Mouse (Mus musculus): ENCODE results near the gene Shpk. TPM values are rescaled to one million over a fixed set of nuclear protein-coding genes. Genes with fewer than 3 reads are reported as not detected.

The Shpk gene
- 8.2 and 9.1 TPM in 2 replicates for polyA plus RNA-seq (2012; ENCODE audit: insufficient read depth, insufficient read length, missing spikeins)

DNA sequence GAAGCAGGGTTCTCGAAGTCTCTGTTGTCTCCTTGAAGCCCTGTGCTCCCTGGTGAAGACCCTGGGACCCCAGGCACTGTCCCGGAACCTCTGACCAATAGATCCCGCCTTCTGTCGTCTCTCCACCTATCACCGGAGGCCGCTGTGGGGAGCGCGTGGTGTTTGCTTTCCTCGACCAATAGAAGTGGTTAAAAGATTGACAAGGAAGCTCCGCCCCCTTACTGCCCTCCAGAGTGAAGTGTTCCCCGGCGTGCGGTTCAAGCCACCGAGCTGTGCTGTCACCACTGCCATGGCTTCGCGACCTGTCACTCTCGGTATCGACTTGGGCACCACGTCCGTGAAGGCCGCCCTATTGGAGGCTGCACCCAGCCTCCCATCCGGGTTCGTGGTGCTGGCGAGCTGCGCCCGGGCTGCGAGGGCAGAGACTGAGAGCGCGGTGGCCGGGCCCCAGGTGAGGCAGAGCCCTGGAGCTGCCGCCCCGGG is at the start of gene Shpk:
Gene Shpk (plus strand): TSS at position 231 of the 483 bp plus-strand sequence.
- H3K4me3 ChIP-seq (ENCODE audit: insufficient read depth, low read depth, low read length), result peak within 1 kb of the TSS; percentile 88
- H3K4me1 ChIP-seq (ENCODE audit: control insufficient read depth, insufficient read depth, insufficient read length, low read length), result peaks cover 5% of the 10 kb centered on the region; the same call in 1 of the 2 replicates
- peak within 1 kb of the TSS; percentile 83 for H3K27ac ChIP-seq (replicated peaks; ENCODE audit: low read depth, low read length)

GRCm38 (mm10) chr11:73155071-73155470 is 44.2 kb upstream of the Shpk start:
- no peak overlapping the region for H3K27ac ChIP-seq (replicated peaks; ENCODE audit: low read depth, low read length)
- no peak overlapping the region for H3K4me3 ChIP-seq (ENCODE audit: insufficient read depth, low read depth, low read length)
- H3K4me1 ChIP-seq (ENCODE audit: control insufficient read depth, insufficient read depth, insufficient read length, low read length), result peaks cover 3% of the 10 kb centered on the region; the same call in 1 of the 2 replicates

DNA sequence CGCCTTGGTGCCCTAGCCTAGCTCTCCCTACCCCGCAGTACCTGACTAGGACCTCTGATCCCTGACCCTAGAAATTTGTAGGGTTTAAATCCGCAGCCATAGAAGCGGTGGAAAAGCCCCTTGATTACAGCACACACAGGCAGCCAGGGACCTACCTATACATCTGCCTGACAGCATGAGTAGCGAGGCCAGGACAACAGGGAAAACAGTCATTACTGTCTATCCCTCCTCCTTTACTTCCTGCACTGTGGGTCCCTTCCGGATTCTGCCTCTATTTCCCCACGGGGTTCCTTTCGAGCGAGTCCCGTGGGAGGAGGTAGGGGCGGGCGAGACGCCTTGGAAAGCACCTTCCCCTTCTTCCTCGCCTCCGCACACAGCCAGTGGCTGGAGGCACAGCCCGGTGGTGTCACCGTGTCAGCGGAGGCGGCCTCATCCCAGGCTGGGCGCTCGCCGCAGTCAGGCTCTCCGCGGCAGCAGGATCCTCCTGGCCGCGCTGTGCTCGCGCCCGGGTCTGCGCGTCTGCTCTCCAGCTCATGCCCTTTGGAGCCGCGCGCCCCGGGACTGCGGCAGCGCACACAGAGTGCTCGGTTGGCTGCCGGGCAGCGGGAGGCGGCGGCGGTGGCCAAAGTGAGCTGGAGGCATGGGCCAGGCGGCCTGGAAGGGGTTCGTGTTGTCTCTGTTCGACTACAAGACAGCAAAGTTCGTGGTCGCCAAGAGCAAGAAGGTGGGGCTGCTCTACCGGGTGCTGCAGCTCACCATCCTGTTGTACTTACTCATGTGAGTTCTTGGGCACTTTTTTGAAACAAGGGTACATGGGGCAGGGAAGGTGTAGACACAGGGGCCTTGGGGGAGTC is 39.1 kb upstream of the Shpk start, which contains the start of gene P2rx5:
Gene P2rx5 (plus strand): TSS at position 465 of the 854 bp plus-strand sequence.
- Histone ChIP-seq H3K4me3 (ENCODE audit: insufficient read depth, low read depth, low read length) (peak within 1 kb of the TSS; percentile 65), H3K27ac (replicated peaks; ENCODE audit: low read depth, low read length) (peak within 1 kb of the TSS; percentile 89), H3K4me1 (ENCODE audit: control insufficient read depth, insufficient read depth, insufficient read length, low read length) (no peaks in the 10 kb centered on the region)

DNA sequence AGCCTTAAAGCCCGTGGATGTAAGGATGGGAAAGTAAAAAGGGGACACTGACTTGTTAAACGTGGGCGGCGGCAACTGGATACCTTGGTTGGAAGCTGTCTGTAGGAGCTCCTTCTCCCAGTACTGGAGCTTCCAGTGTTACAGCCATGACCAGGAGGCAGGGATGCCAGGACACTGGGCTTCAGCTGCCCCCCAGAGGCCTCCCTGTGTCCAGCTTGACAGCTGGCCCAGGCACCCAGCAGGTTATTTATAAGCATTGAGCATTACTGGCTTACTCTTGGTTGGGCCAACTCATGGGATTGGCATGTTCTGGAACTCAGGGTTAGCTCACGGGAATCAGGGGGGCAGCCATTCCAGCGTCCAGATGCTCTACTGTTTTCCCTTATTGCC is 38.5 kb upstream of the Shpk start:
- Histone ChIP-seq H3K4me3 (ENCODE audit: insufficient read depth, low read depth, low read length) (peak overlapping the region; percentile 65), H3K27ac (replicated peaks; ENCODE audit: low read depth, low read length) (peak overlapping the region; percentile 89), H3K4me1 (ENCODE audit: control insufficient read depth, insufficient read depth, insufficient read length, low read length) (no peaks in the 10 kb centered on the region)

GRCm38 (mm10) chr11:73161616-73162015 is 37.6 kb upstream of the Shpk start:
- Histone ChIP-seq H3K27ac (replicated peaks; ENCODE audit: low read depth, low read length) (peak overlapping the region; percentile 81), H3K4me3 (ENCODE audit: insufficient read depth, low read depth, low read length) (peak overlapping the region; percentile 65), H3K4me1 (ENCODE audit: control insufficient read depth, insufficient read depth, insufficient read length, low read length) (no peaks in the 10 kb centered on the region)

DNA sequence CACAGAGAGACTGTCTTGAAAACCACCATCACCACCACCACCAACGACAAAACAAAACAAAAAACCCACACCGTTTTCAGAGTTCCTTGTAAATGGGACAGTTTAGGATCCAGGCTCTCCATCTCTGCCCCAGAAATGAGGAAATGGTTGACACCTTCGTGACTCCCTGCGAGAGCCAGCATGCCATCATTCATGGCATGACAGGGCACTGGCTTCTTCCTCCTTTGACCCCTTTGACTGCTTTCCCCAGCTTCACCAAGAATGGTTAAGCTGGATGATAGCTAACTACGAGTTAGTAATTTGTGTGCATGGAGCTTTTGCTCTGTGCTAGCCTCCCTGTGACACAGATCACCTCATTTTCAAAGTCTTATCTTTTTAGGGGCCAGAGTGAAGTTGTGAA is 37.0 kb upstream of the Shpk start:
- Histone ChIP-seq H3K4me3 (ENCODE audit: insufficient read depth, low read depth, low read length) (no peak overlapping the region), H3K27ac (replicated peaks; ENCODE audit: low read depth, low read length) (no peak overlapping the region; the same call in 1 of the 2 replicates), H3K4me1 (ENCODE audit: control insufficient read depth, insufficient read depth, insufficient read length, low read length) (no peaks in the 10 kb centered on the region)

GRCm38 (mm10) chr11:73168071-73168470 is 31.2 kb upstream of the Shpk start:
- Histone ChIP-seq H3K4me1 (ENCODE audit: control insufficient read depth, insufficient read depth, insufficient read length, low read length) (peaks cover 17% of the 10 kb centered on the region), H3K4me3 (ENCODE audit: insufficient read depth, low read depth, low read length) (no peak overlapping the region), H3K27ac (replicated peaks; ENCODE audit: low read depth, low read length) (no peak overlapping the region)

DNA sequence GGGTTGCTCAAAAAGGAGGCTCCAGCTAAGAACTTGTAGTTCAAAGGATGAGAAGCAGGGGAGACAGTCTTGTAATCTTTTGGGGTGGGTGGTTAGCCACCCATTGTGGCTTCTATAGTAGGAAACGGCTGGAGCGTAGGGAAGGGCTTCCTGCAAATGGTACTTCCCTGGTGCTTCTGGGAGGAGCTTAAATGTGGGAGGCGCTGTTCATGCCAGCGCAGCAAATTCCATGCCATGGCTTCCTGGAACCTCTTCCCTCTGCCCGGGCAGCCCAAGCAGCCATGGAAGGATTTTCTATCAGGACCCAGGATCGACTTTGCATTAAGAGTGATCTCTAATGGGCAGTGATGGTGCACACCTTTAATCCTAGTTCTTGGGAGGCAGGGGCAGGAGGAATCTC is 30.7 kb upstream of the Shpk start:
- Histone ChIP-seq H3K27ac (replicated peaks; ENCODE audit: low read depth, low read length) (no peak overlapping the region), H3K4me1 (ENCODE audit: control insufficient read depth, insufficient read depth, insufficient read length, low read length) (peaks cover 17% of the 10 kb centered on the region), H3K4me3 (ENCODE audit: insufficient read depth, low read depth, low read length) (no peak overlapping the region)

GRCm38 (mm10) chr11:73169231-73169630 is 30.0 kb upstream of the Shpk start:
- H3K4me1 ChIP-seq (ENCODE audit: control insufficient read depth, insufficient read depth, insufficient read length, low read length), result peaks cover 17% of the 10 kb centered on the region
- H3K4me3 ChIP-seq (ENCODE audit: insufficient read depth, low read depth, low read length), result no peak overlapping the region
- no peak overlapping the region for H3K27ac ChIP-seq (replicated peaks; ENCODE audit: low read depth, low read length)

GRCm38 (mm10) chr11:73172186-73172585 is 27.1 kb upstream of the Shpk start:
- Histone ChIP-seq H3K4me3 (ENCODE audit: insufficient read depth, low read depth, low read length) (no peak overlapping the region), H3K27ac (replicated peaks; ENCODE audit: low read depth, low read length) (peak overlapping the region; percentile 68), H3K4me1 (ENCODE audit: control insufficient read depth, insufficient read depth, insufficient read length, low read length) (peaks cover 17% of the 10 kb centered on the region)

GRCm38 (mm10) chr11:73175612-73176011 is 23.6 kb upstream of the Shpk start:
- peak overlapping the region; percentile 99 for H3K4me3 ChIP-seq (ENCODE audit: insufficient read depth, low read depth, low read length)
- H3K27ac ChIP-seq (replicated peaks; ENCODE audit: low read depth, low read length), result peak overlapping the region; percentile 97
- peaks cover 24% of the 10 kb centered on the region for H3K4me1 ChIP-seq (ENCODE audit: control insufficient read depth, insufficient read depth, insufficient read length, low read length)

- Histone ChIP-seq H3K27ac (replicated peaks; ENCODE audit: low read depth, low read length) (peak overlapping the region; percentile 97), H3K4me1 (ENCODE audit: control insufficient read depth, insufficient read depth, insufficient read length, low read length) (peaks cover 23% of the 10 kb centered on the region), H3K4me3 (ENCODE audit: insufficient read depth, low read depth, low read length) (peak overlapping the region; percentile 99)
Measured at GRCm38 (mm10) chr11:73176186-73176585, 23.1 kb upstream of the Shpk start.

DNA sequence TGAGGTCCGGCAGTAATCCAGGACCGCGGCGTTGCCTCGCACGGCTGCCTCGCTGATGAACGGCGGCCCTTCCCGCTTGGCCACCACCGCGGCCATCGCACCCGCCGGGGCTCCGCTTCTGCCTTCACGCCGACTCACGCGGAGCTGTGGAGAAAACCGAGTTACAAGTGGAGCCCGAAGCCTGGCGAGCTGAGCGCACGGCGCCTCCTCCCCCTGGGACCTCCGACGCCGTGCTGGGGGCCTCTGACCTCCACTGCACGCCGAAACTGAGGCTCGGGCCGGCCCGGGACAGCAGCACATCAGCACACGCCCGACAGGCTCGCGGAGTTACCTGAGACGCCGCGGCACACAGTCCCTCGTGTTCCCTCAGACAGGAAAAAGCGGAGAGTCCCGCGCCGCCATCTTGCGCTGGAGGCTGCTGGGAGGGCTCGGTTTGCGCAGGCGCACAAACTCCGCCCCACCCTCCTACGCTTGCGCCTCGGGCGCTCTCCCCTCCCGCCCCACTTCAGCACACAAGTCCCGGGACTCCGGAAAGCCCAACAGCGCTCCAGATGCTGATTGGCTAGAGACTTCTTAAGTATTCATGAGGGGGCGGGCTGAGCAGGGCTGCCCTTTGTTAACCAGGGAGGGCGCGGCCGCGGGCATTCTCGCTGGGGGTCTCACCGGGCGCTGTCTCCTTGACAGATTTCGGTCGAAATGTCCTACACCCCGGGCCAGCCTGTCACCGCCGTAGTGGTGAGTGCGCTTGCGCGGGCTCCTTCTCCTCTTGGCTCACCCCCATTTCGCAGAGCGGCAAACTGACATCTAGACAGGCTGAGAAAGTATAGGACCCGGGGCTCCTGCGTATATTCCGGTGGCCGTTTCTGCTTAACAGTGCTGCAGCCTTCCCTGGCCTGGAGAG is 22.4 kb upstream of the Shpk start, which contains the start of the genes Emc6 and Tax1bp3:
Gene Emc6 (minus strand): TSS at position 430 of the 901 bp plus-strand sequence.
Gene Tax1bp3 (plus strand): TSS at position 476 of the 901 bp plus-strand sequence.
- H3K4me1 ChIP-seq (ENCODE audit: control insufficient read depth, insufficient read depth, insufficient read length, low read length), result peaks cover 16% of the 10 kb centered on the region
- H3K4me3 ChIP-seq (ENCODE audit: insufficient read depth, low read depth, low read length), result peak within 1 kb of the TSS; percentile 99

DNA sequence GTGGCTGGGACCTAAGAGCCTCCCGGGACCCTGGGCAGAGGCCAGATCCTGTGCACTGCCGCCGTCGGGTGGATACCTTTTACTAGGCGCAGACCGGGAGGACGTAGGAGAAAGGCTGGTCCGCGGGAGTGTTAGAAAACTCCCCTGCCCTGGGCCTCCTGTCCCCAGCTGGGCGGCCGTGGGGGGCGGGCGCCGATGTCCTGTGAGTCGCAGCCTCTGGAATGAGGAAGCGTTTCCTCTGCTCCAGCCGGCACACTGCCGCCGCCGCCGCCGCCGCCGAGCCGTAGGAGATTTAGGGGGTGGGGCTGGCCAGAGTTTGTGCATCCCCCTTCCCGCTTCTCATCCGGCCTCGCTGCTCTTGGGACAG is 21.8 kb upstream of the Shpk start:
- Histone ChIP-seq H3K4me1 (ENCODE audit: control insufficient read depth, insufficient read depth, insufficient read length, low read length) (peaks cover 11% of the 10 kb centered on the region), H3K4me3 (ENCODE audit: insufficient read depth, low read depth, low read length) (peak overlapping the region; percentile 85), H3K27ac (replicated peaks; ENCODE audit: low read depth, low read length) (peak overlapping the region; percentile 96)

More for the DNA sequence above, 22.4 kb upstream of the Shpk start, which contains the start of the genes Emc6 and Tax1bp3:
- peak within 1 kb of the TSS; percentile 97 for H3K27ac ChIP-seq (replicated peaks; ENCODE audit: low read depth, low read length)

DNA sequence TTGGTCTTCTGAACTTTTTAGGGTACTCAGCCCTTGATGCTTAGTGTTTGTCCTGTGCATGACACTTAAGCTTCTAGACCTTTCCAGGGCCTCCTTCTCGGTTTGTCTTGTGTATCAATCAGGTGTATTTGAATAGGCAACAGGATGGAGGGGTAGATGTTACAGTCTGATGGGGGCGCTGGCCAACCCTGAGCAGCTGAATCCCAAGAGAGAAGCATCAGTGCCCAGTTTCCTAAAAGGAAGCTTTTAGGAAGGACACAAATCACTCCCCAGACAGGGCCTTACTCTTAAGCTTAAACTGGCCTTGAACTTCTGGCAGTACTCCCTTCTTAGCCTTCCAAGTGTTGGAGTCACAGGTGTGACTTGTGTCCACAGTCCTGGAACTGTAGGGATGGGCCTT is 21.4 kb upstream of the Shpk start:
- Histone ChIP-seq H3K4me1 (ENCODE audit: control insufficient read depth, insufficient read depth, insufficient read length, low read length) (peaks cover 8% of the 10 kb centered on the region), H3K4me3 (ENCODE audit: insufficient read depth, low read depth, low read length) (peak overlapping the region; percentile 85), H3K27ac (replicated peaks; ENCODE audit: low read depth, low read length) (peak overlapping the region; percentile 96)
